Mouse (Mus musculus) regulatory T cell (primary cell): ENCODE measurements around the gene Lrmda.

Experiments
- in situ Hi-C: fragments of 300-600 bp; cut with MboI, MseI; formaldehyde crosslinking; loops from one replicate; pipeline ENCODE4 v1.15.1; 2025; ENCODE audit warnings: high pct_unique_total_duplicates

The Lrmda gene

DNA sequence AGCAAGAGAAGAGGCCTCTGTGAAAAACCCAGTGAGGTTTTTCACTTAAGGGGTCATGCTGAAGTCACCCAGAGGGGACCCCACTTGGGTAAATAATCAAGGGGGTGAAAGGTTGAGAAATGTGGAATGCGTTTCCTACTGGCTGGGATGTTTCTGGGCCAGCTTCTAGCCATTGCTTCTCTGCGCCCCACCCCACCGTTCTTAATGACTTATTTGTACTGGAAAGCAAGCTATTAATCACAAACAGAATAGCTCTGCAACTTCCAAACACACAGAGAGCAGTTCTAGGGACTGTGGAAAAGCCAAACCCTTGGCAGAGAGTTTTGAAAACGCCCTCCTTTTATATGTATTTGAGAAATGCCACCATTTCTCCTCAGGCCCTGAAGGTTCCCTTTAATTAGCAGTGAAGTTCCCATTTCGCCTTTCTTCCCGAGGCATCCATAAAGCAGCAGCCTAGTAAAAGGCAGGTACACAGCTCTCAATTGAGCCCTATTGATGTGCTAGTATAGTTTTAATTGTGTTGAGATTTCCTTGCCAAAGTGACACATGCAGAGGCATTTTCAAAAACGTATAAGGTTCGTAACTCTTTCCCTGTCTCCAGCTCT, 70.5 kb downstream of the Lrmda start:
- in situ Hi-C loops: no loop called here

DNA sequence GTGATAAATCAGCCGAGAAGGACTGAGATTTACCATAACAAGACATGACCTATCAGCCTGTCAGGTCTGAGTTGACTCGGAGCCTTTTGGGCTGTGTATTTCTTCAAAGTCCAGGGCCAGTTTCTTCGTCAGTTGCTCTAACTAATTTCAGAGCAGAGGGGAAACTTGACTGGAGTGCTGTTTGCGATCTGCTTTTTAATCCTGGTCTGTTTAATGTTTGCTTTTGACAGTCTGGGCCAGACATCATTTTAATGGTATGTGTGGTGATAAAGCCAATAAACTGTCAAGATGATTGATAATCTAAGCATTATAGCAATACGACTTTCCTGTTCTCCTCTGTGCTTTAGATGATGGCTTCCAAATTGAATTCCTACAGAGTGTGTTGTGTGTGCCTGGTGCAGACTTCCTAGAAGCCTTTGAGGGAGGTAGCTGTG, 71.3 kb downstream of the Lrmda start:
- in situ Hi-C loops: no loop called here

DNA sequence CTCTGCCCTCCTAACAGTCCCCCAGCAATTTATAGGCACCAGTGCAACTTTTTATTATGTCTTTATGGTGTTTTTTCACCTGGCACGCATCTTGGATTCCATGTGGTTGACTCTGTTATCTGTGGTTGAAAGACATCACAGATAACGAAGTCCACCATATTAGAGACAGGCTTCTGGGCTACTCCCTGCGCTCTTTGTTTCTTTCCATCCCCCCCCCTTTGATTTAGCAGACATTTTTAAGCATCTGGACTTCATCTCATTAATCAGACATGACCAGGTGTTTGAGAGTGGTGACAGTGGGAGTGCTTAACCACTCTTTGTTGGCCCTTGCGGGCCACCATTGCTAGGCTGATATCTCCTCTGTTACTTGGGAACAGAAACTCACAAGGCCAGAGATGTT, 71.8 kb downstream of the Lrmda start:
- in situ Hi-C loops: no loop called here

DNA sequence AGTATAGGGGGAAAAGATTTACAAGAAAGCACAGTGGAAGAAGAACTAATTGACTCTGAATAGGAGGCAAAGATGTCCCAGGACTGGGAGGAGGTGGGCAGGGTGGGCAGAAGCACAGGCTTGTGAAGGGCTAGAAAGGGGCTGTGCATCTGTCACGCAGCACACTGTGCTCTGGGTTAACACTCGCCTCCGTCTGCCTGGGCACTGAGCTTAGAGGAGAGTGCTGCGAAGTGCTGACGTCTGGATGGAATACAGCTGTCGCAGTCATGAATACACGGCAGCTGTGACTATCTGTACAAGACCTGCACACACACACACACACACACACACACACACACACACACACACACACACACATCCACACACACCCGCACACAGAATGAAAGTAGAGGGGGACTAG, 73.6 kb downstream of the Lrmda start:
- in situ Hi-C loops: no loop called here

DNA sequence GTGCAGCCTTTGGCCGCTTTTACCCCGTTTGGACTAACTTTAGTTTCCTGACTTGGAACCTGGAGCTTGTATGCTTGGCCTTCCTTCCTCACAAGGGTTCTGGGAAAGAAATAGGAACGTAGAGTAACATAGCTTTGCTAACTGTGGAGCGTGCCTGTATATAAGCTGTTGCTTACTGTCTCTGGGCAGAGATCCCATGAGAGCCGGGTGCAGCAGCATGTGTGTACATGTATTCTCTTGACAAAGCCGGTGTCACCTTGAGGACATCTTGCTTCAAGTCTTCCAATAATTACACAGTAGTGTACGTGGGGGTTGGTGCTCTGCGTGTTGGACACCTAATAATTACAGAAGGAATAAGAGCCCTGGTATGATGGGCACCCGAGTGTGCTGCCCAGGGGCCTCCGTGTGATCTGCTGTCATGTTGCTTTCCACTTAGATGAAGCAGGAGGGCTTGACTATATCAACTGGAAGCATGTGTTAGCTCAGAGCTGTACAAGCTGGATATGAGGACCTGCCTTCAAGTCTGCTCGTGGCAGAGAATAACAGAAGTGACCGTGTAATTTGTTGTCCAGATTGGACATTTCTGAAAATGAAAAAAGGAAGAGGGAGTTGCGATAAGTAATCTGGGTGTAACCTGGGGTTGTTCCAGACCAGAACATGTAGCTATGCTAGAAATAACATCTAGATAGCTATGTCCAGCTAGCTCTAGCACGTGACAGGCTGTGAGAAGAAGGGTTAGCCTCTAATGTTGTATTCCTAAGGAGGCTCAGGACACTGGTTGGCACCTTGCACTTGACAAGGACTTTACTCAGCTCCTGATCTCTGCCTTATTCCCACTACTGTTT, 82.7 kb downstream of the Lrmda start:
- in situ Hi-C loops: loop anchor here (25.0 kb wide), 1 partner anchor 835 kb away; no protein-coding TSS in a partner anchor

DNA sequence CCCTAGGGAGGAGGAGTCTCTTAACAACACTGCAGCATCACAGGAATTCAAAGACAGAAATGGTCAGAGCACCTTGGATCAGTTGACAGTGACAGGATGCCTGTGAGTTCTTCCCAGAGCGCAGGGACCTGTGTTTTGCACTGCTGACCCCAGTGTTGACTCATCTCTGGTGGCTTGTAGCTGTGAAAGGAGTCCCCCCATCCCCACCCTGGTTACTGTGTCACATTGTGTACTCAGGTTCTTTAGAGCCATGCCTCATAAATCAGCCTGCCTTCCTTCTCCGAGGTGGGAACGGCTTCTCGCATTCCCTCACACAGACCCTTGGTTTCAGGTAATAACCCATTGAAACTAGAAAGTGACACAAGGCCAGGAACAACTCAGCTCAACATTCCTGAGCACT, 86.3 kb downstream of the Lrmda start:
- in situ Hi-C loops: loop anchor here (25.0 kb wide), 1 partner anchor 831 kb away; no protein-coding TSS in a partner anchor

DNA sequence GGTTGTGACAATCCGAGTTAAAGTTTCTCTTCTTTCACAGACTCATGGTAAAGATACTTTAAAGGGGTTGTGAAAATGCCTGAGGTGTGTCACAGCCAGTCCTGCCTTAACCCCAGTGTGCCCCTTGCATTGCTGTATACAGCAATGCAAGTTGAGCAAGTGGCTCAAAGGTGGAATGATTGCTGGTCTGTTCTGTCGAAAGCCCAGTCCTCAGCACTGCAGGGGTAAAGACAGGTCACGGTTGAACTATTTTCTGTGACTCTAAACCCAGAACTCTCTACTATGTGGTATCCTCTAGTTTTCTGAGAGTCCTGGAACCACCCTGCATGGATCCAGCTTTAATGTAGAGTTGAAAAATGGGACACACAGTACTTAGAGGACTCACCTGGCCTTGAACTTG, 87.3 kb downstream of the Lrmda start:
- in situ Hi-C loops: loop anchor here (25.0 kb wide), 1 partner anchor 831 kb away; no protein-coding TSS in a partner anchor

DNA sequence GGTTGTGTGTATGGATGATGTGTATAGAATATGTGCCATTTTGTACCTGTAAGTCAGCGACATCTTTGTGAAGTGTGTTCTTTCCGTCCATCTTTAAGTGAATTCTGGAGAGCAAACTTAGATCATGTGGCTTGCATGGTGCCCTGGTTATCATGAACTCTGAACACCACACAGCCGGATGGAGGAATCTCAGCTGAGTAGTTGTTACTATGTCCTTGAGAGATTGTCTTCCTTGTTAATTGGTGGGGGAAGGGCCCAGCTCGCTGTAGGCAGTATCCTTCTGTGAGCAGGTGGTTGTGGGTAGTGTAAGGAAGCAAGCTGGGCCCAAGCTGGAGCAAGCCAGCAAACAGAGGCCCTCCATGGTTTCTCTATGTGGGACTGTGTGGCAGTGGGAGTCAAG, 89.9 kb downstream of the Lrmda start:
- in situ Hi-C loops: loop anchor here (25.0 kb wide), 1 partner anchor 828 kb away; no protein-coding TSS in a partner anchor

DNA sequence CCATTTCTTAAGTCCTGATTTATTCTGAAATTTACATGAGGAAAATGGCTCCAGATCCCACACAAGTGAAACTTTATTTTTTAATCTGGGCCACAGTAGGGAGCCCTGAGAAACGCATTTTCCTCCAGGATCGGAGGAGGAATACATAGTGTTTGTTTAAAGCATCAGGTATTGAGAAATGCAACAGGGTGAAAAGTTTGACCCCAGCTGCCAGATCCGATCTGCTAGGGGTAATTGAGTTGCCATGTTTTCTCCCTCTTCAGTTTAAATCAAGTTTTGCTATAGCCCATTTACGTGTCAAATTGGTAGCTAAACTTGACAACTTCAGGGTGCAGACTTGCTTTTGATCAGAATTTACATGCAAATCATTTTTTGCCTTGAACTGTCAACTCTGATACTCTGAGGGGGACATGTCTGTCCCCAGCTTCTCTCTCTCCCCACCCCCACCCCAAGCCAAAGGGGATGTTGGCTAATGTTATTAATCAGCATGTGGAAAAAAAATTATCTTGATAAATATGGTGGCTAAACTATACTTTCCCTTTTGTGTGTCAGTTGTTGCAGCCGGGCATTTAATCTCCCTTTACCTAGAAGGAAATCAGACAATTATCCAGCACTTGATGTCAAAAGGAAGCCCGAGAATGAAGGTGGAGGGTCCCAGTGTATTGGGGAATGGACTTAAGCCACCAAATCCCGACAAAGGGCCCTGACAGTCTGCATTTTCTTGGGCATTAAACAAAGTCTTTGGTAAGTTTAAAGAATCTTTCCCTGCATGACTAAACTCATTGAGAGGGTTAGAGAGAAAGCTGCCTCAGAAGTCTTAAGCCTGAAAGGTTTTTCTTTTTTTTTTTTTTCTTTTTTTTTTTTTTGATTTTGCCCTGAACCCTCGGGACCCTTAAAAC, 94.2 kb downstream of the Lrmda start:
- in situ Hi-C loops: loop anchor here (25.0 kb wide), 1 partner anchor 824 kb away; no protein-coding TSS in a partner anchor

DNA sequence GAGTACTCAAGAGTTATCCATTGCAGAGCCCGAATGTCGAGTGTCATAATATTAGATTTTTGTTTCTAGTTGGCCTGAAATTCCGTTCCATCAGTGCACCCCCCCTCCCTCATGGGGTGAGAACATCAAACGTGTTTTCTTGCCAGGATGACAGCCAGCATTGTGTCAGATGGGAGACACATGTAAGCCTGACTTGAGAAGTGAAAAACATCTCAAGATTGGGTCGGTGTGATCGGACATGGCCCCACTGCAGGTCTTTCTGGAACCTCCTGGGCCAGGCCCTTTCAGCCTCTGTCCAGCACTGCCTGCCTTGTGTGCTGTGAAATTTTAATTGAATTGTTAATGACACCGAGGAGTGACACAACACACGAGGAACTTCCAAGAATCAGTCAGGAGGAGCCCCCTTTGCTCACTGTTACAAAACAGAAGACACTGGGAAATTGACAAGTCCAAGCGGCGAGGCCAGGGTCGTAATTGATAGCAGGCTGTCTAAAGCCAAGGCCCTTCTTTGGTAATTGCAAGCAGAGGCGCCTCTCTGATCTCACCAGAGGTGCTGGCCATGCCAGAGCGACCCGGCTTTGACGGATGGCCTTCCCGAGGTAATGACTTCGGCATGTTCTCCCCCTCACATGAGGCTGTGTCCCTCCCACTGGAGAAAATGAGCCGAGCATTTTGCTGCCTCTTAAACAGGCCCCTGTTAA, 95.3 kb downstream of the Lrmda start:
- in situ Hi-C loops: loop anchor here (25.0 kb wide), 1 partner anchor 822 kb away; no protein-coding TSS in a partner anchor

DNA sequence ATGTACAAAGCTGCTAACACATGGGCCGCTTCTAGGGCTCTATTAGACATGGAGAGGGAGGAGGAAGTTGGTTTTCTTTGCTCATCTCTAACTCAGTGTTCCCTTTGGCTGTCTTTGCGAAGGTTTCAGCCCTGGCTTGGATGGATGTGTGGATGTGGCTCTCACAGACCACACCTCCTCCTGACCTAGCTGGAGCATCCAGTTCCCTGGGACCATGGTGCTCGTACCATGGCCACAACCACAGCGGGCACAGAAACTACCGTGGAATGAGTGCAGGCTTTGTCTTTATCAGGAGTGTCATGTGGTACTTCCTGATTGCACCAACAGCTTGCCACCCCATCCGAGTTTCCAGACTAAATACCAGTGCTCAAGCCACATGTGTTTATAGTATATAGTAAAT, 98.6 kb downstream of the Lrmda start:
- in situ Hi-C loops: loop anchor here (25.0 kb wide), 1 partner anchor 819 kb away; no protein-coding TSS in a partner anchor

DNA sequence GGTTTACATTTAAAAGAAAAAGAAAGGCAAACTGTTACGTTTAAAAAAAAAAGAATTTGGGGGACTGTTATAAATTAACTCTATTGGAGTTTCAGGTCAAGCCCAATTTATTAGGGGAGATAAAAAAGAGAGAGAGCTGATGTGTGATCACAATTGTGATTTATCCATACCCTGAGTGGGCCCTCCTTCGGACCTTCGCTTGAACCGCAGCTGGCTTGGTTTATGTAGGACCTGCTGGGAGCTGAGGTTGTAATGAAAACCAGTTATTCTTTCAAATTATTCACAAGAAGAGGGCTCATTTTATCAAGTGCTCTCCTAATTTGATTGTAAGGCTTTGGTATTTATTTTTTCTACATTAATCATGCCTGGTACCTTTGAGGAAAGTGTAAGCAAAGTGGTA, 99.0 kb downstream of the Lrmda start:
- in situ Hi-C loops: loop anchor here (25.0 kb wide), 1 partner anchor 819 kb away; no protein-coding TSS in a partner anchor

DNA sequence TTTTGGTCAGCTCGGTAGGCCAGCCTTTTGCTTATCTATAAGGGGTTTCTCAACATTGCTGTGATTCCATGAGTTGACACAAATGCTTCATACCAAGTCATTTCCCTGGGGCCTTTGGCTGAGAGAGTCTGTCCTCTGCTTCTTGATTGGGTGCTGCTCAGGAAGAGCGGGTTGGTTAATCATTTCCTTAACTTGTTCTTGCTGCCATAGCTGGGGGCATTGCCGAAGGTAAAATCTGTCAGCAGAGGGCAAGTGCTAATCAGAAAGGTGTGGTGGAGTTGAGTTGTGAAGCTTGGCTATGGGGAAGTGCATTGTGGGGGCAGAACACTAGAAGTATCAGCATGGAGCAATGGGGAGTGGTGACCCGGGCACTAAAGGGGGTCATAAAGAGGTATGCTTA, 106.8 kb downstream of the Lrmda start:
- in situ Hi-C loops: no loop called here

DNA sequence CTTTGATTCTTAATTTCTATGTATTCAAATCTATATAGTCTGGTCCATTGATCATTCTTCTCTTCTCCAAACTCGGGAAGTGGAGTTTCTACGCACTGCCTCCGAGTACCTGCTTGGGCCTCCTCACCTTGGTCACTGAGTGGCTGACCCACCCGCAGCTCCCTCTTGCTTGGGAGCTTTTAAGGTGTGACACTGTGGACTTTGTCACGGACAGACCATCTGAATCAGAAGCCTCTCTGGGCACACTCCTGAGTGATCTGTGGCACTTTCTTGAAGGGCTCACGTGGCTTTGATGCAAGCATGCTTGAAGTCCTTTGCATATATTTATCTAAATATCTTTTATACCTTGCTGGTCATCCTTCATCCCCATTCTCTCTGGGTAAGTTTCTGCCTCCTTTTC, 107.3 kb downstream of the Lrmda start:
- in situ Hi-C loops: no loop called here

DNA sequence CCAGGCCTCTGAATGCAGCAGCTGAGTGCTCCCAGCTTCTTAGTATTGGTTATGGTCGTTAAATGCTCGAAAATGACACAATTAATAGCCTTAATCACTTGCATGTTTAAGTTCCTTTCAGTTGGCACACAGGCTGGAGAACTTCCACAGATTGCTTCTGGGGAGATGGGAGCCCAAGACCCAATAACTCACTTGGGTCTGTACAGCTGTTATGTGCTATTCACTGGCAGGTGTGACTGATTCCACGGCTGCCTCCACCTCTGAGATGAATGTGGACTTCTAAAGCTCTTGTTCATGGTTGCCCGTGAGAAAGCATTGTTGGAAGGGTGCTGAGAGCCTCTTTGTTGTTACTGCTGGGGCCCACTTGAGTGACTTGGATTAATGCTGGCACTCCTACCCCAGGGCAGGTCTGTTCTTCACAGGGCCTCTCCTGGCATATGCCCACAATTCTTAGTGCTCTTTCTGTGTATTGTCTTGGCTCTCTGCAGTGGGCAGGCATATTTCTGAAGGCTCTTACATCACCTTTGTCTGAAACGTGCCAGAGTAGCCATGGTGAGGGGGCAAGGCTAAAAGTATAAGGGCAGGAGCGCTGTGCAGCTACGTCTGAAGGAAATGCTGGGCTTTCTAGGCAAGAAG, 111.6 kb downstream of the Lrmda start:
- in situ Hi-C loops: no loop called here

DNA sequence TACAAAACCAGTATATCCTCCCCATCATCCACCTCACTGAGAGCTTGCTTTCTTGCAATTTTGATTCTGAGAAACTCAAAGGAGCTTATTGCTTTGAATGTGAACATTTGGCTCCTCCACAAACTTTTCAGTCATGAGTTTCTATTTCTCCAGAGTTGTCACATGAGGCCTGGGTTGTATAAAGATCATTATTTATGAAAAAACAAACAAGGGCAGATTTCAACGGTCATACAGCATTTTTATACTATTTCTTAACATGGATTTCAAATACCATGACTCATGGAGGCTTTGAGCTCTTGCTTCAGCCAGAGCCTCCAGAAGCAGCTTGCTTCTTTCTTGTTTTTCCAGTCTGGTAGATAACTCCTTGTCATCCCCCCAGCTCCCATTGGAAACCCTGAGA, 119.8 kb downstream of the Lrmda start:
- in situ Hi-C loops: no loop called here

DNA sequence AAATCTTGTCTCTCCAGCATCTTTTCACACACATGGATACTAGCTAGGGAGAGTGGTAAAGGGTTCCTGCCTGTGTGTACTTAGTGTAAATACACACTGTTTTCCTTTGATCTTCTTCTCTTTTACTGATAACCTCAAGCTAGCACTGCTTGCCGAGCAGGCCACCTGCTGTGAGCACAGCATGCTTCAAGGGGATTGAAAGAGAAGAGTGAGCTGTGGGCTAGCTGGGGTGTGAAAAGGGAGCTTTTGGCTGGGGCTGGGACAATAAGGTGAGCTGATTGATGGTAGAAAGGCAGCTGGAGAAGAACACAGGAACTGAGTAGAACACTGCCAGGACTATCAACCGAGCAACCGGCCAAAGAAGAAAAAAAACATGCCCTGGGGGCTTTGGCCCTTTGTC, 124.5 kb downstream of the Lrmda start:
- in situ Hi-C loops: no loop called here

DNA sequence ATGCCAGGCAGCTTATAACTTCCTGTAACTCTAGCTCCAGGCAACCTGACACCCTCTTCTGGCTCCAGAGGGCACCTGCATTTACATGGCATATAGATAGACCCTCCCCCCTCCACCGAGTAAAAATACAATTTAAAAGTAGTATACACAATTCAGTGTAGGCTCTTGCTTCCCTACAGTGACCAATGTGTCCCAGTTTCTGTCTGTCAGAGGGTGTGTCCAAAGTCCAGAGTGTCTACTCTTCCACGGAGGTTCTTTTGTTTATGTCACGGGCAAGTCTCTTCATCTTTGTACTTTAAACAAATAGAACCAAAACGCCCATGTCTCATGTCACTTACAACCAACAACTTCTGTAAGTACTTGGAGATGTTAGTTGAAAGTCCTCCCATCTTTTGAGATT, 126.4 kb downstream of the Lrmda start:
- in situ Hi-C loops: no loop called here

DNA sequence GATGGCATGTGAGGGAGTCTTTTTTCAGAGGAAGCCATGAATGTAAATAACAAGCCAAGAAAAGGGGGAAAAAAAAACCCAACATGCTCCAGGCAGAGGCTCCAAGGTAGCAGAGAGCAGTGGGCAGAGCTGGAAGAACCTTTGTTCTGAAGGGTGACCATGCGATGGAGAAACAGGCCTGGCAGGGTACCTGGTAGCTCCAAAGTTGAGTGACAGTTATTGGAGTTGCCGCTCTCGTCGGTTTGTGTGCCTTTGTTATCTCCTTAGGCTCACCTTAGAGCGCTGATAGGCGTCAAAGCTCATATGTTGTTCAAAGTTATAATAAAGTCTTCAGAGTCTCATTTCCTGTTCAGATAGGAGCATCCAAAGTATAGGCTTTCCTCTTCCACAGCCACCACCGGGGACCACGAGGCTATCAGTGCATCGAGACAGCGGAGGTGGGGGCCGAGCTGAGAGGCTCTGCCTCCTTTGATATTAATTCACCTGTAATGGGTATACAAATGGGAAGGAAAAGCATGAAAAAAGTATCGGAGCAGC, 127.1 kb downstream of the Lrmda start:
- in situ Hi-C loops: no loop called here

DNA sequence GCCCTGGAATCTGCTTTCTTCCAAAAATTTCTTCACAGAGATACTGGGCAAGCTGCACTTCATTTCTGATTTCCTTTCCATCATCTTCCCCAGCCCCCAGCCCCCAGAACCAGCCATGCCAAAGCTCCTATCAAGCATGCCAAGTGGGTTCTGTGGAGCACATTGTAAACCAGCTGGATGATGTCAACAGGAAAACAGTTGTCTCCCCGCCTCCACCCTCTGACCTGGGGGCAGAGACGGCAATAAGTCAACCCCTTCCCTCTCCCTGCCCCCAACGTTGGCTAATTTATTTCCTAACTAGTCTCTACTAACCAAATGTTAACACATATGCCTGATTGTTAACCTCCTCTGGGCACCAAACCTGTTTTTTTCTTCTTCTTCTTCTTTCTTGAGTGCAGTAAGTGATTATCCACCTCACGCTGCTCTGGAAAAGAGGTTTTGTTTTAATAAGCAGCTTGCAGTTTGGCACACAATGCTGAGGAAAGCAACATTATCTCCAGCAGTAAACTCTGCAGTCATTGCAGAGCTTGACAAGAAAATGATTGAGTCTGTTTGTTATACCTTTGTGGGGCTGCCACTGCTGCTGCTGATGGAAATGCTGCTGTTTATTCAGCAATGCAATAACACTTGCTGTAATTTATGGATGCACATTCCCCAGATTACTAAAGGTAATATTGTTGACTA, 128.0 kb downstream of the Lrmda start:
- in situ Hi-C loops: no loop called here
